Mouse (Mus musculus): ENCODE data around the gene Txnrd2. TPM values are rescaled to one million over a fixed set of nuclear protein-coding genes. Genes with fewer than 3 reads are reported as not detected.
A peak's percentile ranks its signal among the peaks of the same experiment; 100 is the strongest.

The Txnrd2 gene
- total RNA-seq, 2 experiments from 2014 or later, result 16.4 to 17.6 TPM

DNA sequence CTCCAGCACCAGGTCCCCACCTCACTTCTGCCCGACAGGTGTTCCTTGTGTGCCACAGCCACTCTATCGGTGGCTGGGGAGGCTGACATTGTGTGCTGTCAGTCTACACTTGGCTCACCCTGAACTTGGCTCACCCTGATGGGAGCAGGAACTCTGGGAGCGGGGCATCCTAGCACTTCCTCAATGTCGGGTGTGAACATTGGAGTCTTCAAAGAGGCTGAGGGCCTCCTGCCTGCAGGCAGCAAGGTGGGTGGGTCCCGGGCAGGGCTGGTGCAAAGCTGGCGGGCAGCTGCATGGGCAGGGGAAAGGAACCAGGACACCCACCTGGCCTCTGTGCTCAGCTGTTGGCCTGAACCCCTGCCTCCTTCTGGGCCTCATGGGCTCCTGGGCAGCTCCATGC is 9.9 kb downstream of the Txnrd2 start:
- intact Hi-C loops (cut with DNase I), result no loop called here
- DNase-seq, result no peak

DNA sequence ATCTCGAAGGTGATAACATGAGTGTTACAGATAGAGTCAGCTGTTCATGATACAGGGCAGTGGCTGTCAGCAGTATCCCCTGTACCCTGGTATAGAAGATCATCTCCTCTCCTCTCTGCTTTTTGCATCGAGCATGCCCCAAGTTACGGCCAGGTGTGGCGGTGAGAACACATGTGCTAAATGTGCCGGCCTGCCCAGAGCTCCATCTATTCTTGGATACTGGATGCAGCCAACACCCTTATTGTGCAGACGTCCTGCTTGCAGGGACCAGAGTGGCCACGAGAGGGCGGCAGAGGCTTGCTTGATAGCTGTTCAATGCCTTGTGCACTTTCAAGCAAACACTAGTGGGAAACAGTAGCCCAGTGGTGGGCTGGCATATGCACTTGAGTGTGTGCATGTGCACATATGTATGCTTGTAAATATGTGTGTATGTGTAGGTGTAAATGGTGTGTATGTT is 17.2 kb downstream of the Txnrd2 start:
- intact Hi-C loops (cut with DNase I), result loop anchor here (1.0 kb wide), 1 partner anchor 174 kb away; no protein-coding TSS in a partner anchor

DNA sequence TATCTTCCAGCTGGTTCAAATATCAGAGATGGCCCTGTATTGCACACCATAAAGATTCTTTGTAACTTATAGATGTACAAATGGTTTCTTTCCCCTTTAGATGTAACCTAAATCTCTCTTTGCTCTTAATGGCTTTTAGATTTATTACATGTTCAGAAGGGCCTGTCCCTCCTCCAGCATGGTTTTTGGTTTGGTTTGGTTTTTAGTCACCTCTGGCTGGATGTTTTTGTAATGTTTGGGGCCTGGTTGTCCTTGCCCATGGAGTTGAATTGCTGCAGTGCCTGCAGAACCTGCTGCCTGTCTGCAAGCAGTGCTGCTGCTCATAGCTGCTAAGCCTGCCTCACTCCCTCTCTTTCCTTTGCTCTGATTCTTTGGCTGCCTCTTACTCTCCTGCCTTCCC is 21.1 kb downstream of the Txnrd2 start:
- no peak for DNase-seq
- intact Hi-C loops (cut with DNase I), result loop anchor here (5.0 kb wide), 1 partner anchor 60 kb away; no protein-coding TSS in a partner anchor

More for the DNA sequence above, 17.2 kb downstream of the Txnrd2 start:
- DNase-seq, result peak; percentile 93 to 97

DNA sequence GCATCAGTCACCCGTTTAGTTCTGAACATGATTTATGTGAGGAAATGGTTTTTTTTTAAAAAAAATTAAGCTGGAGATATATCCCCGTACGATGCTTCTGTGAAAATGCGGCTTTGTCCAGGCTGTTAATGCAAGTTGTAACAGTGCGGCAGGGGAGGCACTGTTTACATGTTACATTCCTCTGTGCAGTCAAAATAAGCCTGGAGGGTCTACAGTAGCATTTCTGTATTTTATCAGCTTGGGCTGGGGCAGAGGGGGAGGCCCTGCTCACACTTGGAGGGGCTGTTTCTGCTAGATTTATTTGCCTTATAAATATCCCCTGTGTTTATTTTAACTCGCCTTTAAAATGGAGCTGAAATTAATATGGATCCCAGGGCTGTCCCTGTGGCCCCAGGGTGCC is 21.9 kb downstream of the Txnrd2 start:
- intact Hi-C loops (cut with DNase I), result loop anchor here (5.0 kb wide), 1 partner anchor 59 kb away; no protein-coding TSS in a partner anchor
- no peak for DNase-seq

DNA sequence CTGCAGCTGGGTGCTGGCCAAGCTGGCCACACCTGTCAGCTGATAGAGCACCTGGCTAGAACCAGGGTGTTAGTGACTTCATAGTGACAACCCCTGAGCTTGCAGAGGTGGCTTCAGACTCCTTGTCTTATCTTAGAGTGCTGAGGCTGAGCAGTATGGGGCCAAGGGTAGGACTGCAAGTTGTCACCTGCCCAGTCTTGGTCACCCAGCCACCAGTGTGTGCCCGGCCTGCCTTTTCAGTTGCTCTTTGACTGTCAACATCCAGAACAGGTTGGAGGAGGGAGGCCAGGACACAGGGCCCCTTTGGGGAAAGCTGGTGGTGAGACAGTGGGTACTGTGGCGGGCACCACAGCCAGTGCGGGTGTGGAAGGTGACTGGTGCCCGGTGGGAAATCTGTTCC is 22.8 kb downstream of the Txnrd2 start:
- intact Hi-C loops (cut with DNase I), result loop anchor here (5.0 kb wide), 1 partner anchor 58 kb away; no protein-coding TSS in a partner anchor

DNA sequence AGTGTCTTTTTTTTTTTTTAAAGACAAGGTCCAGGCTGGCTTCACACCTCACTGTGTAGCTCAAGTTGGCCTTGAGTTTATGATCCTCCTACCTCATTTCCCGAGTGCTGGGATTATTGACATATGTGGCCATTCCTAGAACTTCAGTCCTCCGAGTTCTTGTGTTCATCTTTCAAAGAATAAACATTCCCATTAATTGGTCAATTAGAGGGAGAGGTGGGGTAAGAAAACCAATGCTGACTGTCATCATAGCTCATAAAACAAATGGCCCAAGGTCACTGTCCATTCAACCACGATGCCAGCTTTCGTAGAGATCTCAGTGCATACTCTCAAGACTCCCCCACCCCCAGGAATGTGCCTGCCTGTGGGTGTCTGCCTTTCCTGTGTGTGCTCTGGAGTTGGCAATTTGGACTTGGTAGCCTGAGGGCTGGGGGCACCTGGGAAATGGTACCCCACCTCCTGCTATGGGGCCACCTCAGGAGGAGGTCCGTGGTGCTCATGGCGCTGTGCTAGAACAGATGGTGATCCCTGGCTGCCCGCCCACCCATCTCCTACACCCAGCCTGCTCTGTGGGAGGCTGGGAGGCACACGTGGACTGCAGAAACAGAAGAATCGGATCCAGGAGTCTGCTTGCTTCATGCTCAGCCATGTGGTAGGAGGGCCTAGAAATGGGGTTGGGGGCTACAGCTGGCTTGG is 25.4 kb downstream of the Txnrd2 start:
- no peak for DNase-seq
- intact Hi-C loops (cut with DNase I), result no loop called here

More for the DNA sequence above, 22.8 kb downstream of the Txnrd2 start:
- no peak for DNase-seq

DNA sequence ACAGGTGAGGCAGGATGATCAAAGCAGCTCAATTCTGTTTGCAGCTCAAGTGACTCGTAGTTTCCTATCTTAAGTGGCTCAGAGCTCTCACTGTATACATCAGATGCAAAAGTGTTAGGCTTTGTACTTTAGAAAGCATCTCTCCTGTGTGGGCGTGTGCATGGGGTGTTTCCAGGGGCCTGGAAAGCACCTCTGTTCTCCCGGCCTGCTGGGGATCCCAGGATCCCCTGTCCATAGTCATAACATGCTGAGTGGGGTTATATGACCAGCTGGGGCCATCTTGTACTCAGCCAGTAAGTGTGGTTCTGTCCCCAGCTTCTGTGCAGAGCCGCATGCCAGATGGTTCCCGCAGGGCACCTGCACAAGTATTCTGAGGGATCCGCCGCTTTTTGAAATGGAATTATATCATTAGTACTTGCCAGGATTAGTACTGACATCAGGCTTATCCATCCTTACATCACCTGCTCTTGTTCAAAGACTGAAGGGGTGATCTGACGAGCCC is 26.2 kb downstream of the Txnrd2 start:
- DNase-seq, result no peak
- intact Hi-C loops (cut with DNase I), result no loop called here

DNA sequence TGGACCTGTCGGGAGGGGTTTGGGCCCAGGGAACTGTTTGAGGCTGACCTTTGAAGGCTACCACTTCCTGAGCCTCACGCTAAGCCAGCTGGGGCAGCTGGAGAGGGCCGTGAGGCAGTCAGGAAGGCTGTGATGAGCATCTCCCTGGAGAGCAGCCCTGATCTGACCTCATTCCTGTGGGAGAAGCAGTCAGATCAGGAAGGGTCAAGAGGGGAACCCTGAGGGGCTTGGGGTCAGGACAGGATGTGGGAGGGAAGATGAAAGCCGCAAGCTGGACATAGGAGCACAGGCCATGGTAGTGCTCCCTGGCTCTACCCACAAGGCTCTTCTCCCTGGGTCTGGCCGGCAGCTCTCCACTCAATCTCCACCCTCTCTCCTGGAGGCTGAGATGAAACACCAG is 27.7 kb downstream of the Txnrd2 start:
- intact Hi-C loops (cut with DNase I), result no loop called here
- no peak for DNase-seq

DNA sequence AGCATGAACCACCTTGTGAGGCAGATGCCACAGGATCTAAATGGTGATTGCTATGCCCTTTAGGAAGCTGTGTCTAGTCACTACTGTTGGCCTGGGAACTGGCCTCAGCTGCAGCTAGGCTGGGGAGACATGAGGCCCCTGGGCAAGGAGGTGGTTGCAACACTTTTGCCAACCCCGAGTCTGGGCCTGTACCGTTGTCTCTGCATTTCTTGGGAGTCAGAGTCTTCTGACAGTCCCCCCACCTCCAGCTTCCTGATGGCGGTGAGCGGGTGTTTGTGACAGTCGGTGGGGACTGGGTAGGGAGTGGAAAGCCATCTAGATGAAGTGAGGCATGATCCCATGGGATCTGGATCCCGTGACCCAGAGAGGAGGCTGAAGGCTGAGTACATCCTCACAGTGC is 29.2 kb downstream of the Txnrd2 start:
- no peak for DNase-seq
- intact Hi-C loops (cut with DNase I), result no loop called here

DNA sequence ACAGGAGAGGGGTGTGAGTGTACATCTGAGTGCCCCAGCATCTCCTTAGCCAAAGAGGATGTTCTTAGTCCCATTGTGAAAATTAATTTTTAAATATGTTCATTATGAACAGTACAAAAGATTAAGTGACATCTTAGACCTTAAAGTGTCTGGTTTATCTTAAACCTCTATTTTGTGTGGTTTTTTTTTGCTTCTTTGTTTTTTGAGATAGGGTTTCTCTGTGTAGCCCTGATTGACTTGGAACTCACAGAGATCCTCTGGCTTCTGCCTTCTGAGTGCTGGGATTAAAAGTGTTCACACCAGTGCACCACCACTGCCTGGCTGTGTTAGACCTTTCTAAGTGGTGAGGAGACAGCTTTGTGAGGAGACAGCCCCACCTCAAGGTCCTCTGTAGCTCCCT is 32.5 kb downstream of the Txnrd2 start:
- DNase-seq, result no peak
- intact Hi-C loops (cut with DNase I), result no loop called here

DNA sequence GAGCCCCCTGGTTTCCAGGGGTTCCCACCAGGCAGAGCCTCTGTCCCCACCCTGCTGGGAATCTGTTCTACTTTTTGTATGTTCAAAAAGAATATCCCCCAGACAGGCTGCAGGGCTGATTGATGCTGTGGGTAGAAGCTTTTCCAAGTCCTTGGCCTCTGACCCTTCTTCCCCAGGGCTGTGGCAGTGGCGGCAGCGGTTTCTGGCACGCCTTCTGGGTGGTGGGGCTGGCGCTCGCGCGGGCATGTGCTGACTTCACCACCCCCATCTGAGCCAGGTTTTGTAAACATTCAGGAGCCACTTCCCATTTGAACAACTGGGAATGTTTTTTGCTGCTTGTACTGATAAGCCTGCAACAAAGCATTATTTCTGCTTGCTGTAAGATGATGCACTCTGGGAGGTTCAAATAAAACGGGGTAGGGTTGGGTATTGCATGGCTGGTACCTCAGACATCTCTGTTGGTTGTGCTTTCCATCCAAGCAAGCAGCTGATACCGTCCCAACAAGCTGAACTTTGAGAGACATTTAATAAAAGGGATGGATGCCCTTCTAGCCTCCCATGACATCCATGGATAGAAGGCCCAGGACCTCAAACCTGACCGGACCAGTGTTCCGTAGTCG is 33.3 kb downstream of the Txnrd2 start:
- no peak for DNase-seq
- intact Hi-C loops (cut with DNase I), result no loop called here

DNA sequence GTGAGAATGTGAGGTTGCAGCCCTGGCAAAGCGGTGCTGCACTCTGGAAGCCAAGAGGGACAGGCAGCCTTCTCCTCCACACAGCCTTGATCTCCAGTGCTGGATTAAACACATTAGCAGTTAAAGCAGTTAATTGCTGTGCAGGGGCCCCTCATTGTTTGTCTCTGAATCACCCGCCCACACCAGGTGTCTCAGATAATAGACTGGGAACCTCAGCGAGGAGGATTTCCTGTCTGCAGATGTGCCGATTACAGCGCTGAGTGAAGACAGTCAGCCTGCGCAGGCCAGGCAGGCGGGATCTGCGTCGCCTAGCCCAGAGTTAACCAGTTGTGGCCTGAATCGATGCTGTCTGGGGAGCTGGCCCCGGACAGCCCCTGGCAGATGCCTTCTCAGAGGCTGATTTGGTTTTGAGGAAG is 33.8 kb downstream of the Txnrd2 start:
- intact Hi-C loops (cut with DNase I), result no loop called here
- peak in 1 of 2 experiments; percentile 25 for DNase-seq

DNA sequence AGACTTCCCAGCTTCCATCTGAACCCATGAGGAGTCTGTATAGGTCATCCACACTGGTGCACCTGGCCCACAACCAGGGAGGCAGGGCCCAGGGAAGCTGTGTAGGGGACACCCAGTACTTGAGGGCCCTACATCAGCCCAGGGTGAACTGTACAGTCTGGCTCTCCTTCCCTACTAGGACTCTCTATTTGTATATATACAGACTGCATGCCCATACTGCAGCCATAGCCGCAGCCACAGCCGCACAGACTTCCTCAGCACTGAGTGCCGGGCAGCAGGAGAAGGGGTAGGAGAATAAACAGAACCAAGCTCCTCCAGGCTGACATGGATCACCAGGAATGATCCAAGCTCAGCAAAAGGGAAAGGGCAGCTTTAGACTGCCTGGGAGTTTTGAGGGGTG is 34.6 kb downstream of the Txnrd2 start:
- intact Hi-C loops (cut with DNase I), result no loop called here
- DNase-seq, result no peak

DNA sequence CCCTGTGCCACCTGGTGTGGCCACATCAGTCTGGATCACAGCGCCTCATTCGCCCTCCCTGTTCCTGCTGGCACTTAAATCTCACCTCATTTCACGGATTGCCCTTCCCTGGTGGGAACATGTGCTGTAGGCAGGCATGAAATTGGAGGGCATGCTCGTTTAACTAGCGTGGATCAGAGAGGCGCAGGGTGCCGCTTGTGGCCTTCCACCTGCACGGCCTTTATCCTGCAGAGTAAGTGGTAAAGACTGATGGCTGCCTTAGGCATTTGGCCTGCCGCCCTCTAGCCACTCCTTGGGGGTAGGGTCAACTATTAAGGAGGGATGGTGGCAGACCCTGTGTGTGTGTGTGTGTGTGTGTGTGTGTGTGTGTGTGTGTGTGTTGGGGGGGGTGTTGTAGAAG is 35.8 kb downstream of the Txnrd2 start:
- intact Hi-C loops (cut with DNase I), result no loop called here

DNA sequence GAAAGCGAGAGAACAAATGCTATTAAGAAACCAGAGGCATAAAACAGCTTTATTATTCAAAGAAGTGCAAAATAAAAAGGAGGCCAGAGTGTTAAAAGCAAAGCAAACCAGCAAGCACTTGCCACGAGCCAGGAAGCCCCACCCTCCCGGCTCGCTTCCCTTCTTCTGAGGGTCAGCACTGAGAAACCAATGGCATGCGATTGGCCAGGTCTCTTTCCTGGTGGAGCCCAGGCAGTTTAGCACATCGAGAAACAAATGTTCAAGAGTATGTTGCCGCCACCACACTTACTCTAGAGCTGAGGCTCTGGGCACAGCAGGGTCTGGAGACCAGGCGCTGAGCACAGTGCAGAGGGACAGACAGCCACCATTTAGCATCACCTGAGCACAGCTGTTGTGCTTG is 36.4 kb downstream of the Txnrd2 start:
- intact Hi-C loops (cut with DNase I), result no loop called here
- DNase-seq, result no peak

More for the DNA sequence above, 35.8 kb downstream of the Txnrd2 start:
- DNase-seq, result no peak

DNA sequence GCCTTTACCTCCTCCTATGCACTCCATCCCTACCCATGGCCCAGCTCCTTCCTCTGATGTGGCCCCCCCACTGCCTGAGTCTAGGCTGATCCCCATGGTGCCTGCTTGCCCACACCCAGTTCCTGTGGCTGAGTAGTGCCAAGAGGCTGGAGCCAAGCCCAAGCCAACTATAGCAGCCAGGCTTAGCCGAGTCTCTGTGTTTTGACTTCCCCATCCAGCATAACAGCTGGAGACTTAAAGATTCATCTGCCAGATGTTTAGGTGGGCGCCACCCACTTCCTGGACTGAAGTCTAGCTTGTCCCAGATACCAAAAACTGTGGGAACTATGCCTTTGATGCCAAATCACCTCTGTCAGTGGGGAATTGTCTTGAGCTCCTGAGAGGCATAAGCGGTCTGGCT is 38.1 kb downstream of the Txnrd2 start:
- intact Hi-C loops (cut with DNase I), result no loop called here
- DNase-seq, result peak; percentile 38 to 42

DNA sequence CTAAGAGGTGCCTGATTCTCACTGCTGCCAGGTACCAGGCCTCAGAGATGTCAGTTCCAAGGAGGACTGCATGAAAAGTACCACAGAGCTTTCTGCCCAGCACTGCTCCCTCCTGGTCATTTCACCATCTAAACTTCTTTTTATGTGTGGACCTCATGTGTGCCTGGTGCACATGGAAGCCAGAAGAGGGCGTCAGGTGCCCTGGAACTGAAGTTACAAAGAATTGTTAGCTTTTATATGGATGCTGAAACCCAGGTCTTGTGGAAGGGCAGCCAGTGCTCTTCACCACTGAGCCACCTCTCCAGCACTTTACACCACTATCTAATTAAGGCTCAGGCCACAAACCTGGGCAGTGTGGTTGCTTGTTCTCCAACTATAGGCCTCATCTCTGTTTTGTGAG is 44.6 kb downstream of the Txnrd2 start:
- intact Hi-C loops (cut with DNase I), result no loop called here
- peak in 1 of 2 experiments; percentile 6 for DNase-seq

DNA sequence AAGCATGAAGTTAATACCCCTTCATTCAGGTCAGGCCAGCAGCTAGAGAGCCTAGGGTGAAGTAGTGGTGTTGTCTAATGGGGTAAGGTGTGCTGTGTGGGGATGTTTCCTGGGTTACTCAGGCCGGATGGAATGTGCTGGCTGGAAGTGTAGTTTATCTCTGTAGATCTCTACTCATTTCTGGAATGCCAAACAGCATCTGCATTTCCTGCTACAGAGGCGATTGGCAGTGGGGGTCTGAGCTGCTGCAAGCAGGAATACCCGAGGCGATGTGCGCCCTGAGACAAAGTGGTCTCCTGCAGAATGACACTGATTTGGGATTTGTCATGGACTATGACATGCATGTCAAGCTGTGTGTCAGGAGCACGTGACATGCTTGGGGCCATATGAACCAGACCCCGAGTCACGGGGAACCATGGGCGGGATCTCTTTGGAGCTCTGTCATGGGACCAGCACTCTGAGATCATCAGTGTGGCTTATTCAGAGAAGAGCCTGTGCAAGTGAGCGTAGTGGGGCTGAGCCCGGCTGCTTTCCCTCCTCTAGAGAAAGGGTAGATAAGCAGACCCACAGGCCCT is 45.3 kb downstream of the Txnrd2 start:
- intact Hi-C loops (cut with DNase I), result no loop called here
- peak in 1 of 2 experiments; percentile 8 for DNase-seq

DNA sequence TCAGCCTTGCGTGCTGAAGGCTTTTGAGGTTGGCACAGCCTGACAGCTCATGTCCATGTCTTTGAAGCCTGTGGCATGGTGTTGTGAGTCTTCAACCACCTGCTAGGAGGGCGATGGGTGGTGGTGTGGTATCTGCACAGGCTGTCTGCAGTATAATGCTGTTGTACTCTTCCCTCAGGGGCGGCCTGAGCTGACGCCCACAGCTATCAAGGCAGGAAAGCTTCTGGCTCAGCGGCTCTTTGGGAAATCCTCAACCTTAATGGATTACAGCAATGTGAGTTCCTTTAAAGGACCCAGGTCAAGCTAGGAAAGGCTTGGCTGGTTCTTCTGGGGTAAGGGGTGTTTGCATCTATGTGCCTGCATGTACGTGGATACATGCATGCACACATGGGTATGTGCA is 45.8 kb downstream of the Txnrd2 start:
- no peak for DNase-seq
- intact Hi-C loops (cut with DNase I), result no loop called here

DNA sequence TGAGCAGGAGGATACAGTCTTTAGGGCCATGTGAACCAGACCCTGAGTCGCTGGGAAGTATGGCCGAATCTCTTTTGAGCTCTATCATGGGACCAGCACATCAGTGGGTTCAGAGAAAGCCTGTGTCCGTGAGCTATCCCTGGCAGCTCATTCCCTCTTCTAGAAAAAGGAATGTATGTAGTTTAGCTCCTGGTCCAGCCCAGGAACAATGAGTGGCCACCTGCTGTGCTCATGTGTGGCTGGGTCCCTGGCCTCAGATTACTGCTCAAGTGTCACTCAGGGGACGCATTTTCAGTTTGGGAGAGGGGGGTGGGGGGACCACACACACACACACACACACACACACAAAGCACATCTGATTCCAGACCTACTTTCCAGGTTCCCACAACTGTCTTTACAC is 46.2 kb downstream of the Txnrd2 start:
- intact Hi-C loops (cut with DNase I), result no loop called here
- no peak for DNase-seq

DNA sequence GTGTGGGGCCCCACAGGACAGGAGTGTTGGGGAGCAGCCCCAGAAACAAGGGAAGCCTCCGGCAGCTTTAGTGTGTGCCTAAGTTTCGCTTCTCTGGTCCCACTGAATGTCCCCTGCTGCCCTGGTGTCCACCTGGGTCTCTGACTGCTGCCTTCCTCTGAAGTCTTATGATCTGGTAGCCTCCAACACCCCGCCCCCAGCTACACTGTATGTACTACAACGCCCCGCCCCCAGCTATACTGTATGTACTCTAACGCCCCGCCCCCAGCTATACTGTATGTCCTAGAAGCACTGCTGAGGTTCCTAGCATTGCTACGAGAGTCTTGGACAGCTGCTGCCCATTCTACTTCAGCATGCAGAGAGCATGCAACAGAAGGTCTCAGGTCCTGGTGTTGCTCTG is 46.8 kb downstream of the Txnrd2 start:
- no peak for DNase-seq
- intact Hi-C loops (cut with DNase I), result no loop called here

Data from gastrocnemius, postnatal 36 days (tissue).